Mouse (Mus musculus): ENCODE measurements around the gene Tmem217. TPM values are rescaled to one million over a fixed set of nuclear protein-coding genes. Genes with fewer than 3 reads are reported as not detected.

Gene Tmem217
- polyA plus RNA-seq, 1 experiment from 2014 or later, result 0.42 TPM

GRCm38 (mm10) chr17:29497071-29497354 is 55.2 kb downstream of the Tmem217 start:
- ATAC-seq (ENCODE audit: low FRiP score, low TSS enrichment), result no peak
- Histone ChIP-seq H3K9me3 (ENCODE audit: control insufficient read depth, low read length) (no peaks in the 10 kb centered on the region), H3K4me1 (ENCODE audit: control insufficient read depth, insufficient read depth, low read length) (peaks cover 7% of the 10 kb centered on the region; the same call in 1 of the 2 replicates), H3K4me2 (replicated peaks; ENCODE audit: low read depth, low read length) (no peak overlapping the region), H3K9ac (ENCODE audit: low read depth, low read length) (no peak overlapping the region), H3K4me3 (ENCODE audit: low read length) (no peak overlapping the region), H3K27me3 (ENCODE audit: control insufficient read depth, insufficient read depth, low read length) (no peaks in the 10 kb centered on the region), H3K36me3 (ENCODE audit: control insufficient read depth, insufficient read depth, low read length) (peaks cover 19% of the 10 kb centered on the region), H3K27ac (ENCODE audit: low read depth, low read length) (no peak overlapping the region)
- WGBS, result 95% methylated on average over 3 of the region's 3 CpGs

GRCm38 (mm10) chr17:29496211-29497070 is 55.7 kb downstream of the Tmem217 start:
- H3K27me3 ChIP-seq (ENCODE audit: control insufficient read depth, insufficient read depth, low read length), result no peaks in the 10 kb centered on the region
- 81% methylated on average over 6 of the region's 6 CpGs for WGBS
- no peak overlapping the region for H3K27ac ChIP-seq (ENCODE audit: low read depth, low read length)
- H3K36me3 ChIP-seq (ENCODE audit: control insufficient read depth, insufficient read depth, low read length), result peaks cover 19% of the 10 kb centered on the region
- peaks cover 7% of the 10 kb centered on the region; the same call in 1 of the 2 replicates for H3K4me1 ChIP-seq (ENCODE audit: control insufficient read depth, insufficient read depth, low read length)
- no peak overlapping the region for H3K4me2 ChIP-seq (replicated peaks; ENCODE audit: low read depth, low read length)
- H3K9ac ChIP-seq (ENCODE audit: low read depth, low read length), result no peak overlapping the region
- ATAC-seq (ENCODE audit: low FRiP score, low TSS enrichment), result no peak
- no peak overlapping the region for H3K4me3 ChIP-seq (ENCODE audit: low read length)
- no peaks in the 10 kb centered on the region for H3K9me3 ChIP-seq (ENCODE audit: control insufficient read depth, low read length)

GRCm38 (mm10) chr17:29494732-29495076 is 57.5 kb downstream of the Tmem217 start:
- 63% methylated on average over 7 of the region's 8 CpGs for WGBS
- no peak overlapping the region for H3K27ac ChIP-seq (ENCODE audit: low read depth, low read length)
- no peaks in the 10 kb centered on the region for H3K9me3 ChIP-seq (ENCODE audit: control insufficient read depth, low read length)
- H3K36me3 ChIP-seq (ENCODE audit: control insufficient read depth, insufficient read depth, low read length), result peaks cover 19% of the 10 kb centered on the region
- H3K4me1 ChIP-seq (ENCODE audit: control insufficient read depth, insufficient read depth, low read length), result peaks cover 7% of the 10 kb centered on the region; the same call in 1 of the 2 replicates
- no peaks in the 10 kb centered on the region for H3K27me3 ChIP-seq (ENCODE audit: control insufficient read depth, insufficient read depth, low read length)
- no peak overlapping the region for H3K4me3 ChIP-seq (ENCODE audit: low read length)
- no peak overlapping the region for H3K4me2 ChIP-seq (replicated peaks; ENCODE audit: low read depth, low read length)
- ATAC-seq (ENCODE audit: low FRiP score, low TSS enrichment), result no peak
- H3K9ac ChIP-seq (ENCODE audit: low read depth, low read length), result no peak overlapping the region

- Histone ChIP-seq H3K4me2 (replicated peaks; ENCODE audit: low read depth, low read length) (no peak overlapping the region), H3K4me3 (ENCODE audit: low read length) (no peak overlapping the region), H3K9me3 (ENCODE audit: control insufficient read depth, low read length) (no peaks in the 10 kb centered on the region), H3K9ac (ENCODE audit: low read depth, low read length) (no peak overlapping the region), H3K4me1 (ENCODE audit: control insufficient read depth, insufficient read depth, low read length) (peaks cover 11% of the 10 kb centered on the region; the same call in 1 of the 2 replicates), H3K27me3 (ENCODE audit: control insufficient read depth, insufficient read depth, low read length) (no peaks in the 10 kb centered on the region), H3K27ac (ENCODE audit: low read depth, low read length) (no peak overlapping the region), H3K36me3 (ENCODE audit: control insufficient read depth, insufficient read depth, low read length) (peaks cover 19% of the 10 kb centered on the region)
- 71% methylated on average over 10 of the region's 10 CpGs for WGBS
- ATAC-seq (ENCODE audit: low FRiP score, low TSS enrichment), result no peak
Measured at GRCm38 (mm10) chr17:29494062-29494731, 58.0 kb downstream of the Tmem217 start.

GRCm38 (mm10) chr17:29493461-29493980 is 58.7 kb downstream of the Tmem217 start:
- WGBS, result 78% methylated on average over 11 of the region's 11 CpGs
- no peak overlapping the region for H3K27ac ChIP-seq (ENCODE audit: low read depth, low read length)

GRCm38 (mm10) chr17:29492269-29493191 is 59.7 kb downstream of the Tmem217 start:
- peaks cover 20% of the 10 kb centered on the region; the same call in 1 of the 2 replicates for H3K4me1 ChIP-seq (ENCODE audit: control insufficient read depth, insufficient read depth, low read length)
- H3K36me3 ChIP-seq (ENCODE audit: control insufficient read depth, insufficient read depth, low read length), result peaks cover 19% of the 10 kb centered on the region
- peak overlapping the region; percentile 80 for H3K9ac ChIP-seq (ENCODE audit: low read depth, low read length)
- WGBS, result 2% methylated on average over 22 of the region's 22 CpGs
- no peaks in the 10 kb centered on the region for H3K27me3 ChIP-seq (ENCODE audit: control insufficient read depth, insufficient read depth, low read length)
- ATAC-seq (ENCODE audit: low FRiP score, low TSS enrichment), result no peak
- H3K27ac ChIP-seq (ENCODE audit: low read depth, low read length), result peak overlapping the region; percentile 83; the same call in 1 of the 2 replicates
- H3K9me3 ChIP-seq (ENCODE audit: control insufficient read depth, low read length), result no peaks in the 10 kb centered on the region
- H3K4me2 ChIP-seq (replicated peaks; ENCODE audit: low read depth, low read length), result peak overlapping the region; percentile 90
- peak overlapping the region; percentile 97 for H3K4me3 ChIP-seq (ENCODE audit: low read length)

More at GRCm38 (mm10) chr17:29493461-29493980, 58.7 kb downstream of the Tmem217 start:
- Histone ChIP-seq H3K4me3 (ENCODE audit: low read length) (peak overlapping the region; percentile 97; the same call in 1 of the 2 replicates), H3K27me3 (ENCODE audit: control insufficient read depth, insufficient read depth, low read length) (no peaks in the 10 kb centered on the region), H3K9me3 (ENCODE audit: control insufficient read depth, low read length) (no peaks in the 10 kb centered on the region), H3K4me2 (replicated peaks; ENCODE audit: low read depth, low read length) (peak overlapping the region; percentile 90; the same call in 1 of the 2 replicates), H3K9ac (ENCODE audit: low read depth, low read length) (0 out of 2 replicates have a peak overlapping the region, but pooled peaks have one; percentile 13), H3K4me1 (ENCODE audit: control insufficient read depth, insufficient read depth, low read length) (peaks cover 18% of the 10 kb centered on the region; the same call in 1 of the 2 replicates), H3K36me3 (ENCODE audit: control insufficient read depth, insufficient read depth, low read length) (peaks cover 19% of the 10 kb centered on the region)
- no peak for ATAC-seq (ENCODE audit: low FRiP score, low TSS enrichment)

GRCm38 (mm10) chr17:29491591-29492268 is 60.5 kb downstream of the Tmem217 start:
- 0 out of 2 replicates have a peak, but pooled peaks have one; percentile 0 for ATAC-seq (ENCODE audit: low FRiP score, low TSS enrichment)
- WGBS, result under 1% methylated on average over 48 of the region's 48 CpGs
- H3K4me2 ChIP-seq (replicated peaks; ENCODE audit: low read depth, low read length), result peak overlapping the region; percentile 90

More at GRCm38 (mm10) chr17:29491591-29492268, 60.5 kb downstream of the Tmem217 start:
- Histone ChIP-seq H3K36me3 (ENCODE audit: control insufficient read depth, insufficient read depth, low read length) (peaks cover 19% of the 10 kb centered on the region), H3K9ac (ENCODE audit: low read depth, low read length) (peak overlapping the region; percentile 80), H3K9me3 (ENCODE audit: control insufficient read depth, low read length) (no peaks in the 10 kb centered on the region), H3K4me3 (ENCODE audit: low read length) (peak overlapping the region; percentile 97), H3K27me3 (ENCODE audit: control insufficient read depth, insufficient read depth, low read length) (no peaks in the 10 kb centered on the region), H3K27ac (ENCODE audit: low read depth, low read length) (peak overlapping the region; percentile 83; the same call in 1 of the 2 replicates), H3K4me1 (ENCODE audit: control insufficient read depth, insufficient read depth, low read length) (peaks cover 20% of the 10 kb centered on the region; the same call in 1 of the 2 replicates)
